Mouse (Mus musculus): Measurements from ENCODE around the gene Rnase12. TPM values are rescaled to one million over a fixed set of nuclear protein-coding genes. Genes with fewer than 3 reads are reported as not detected.
"Not testable (repeated sequence)": the region's sequence is repeated elsewhere in the genome, so short reads cannot be mapped to it uniquely, and the experiment has no call there.

Gene Rnase12
- total RNA-seq, 4 experiments from 2014 or later = not detected

DNA sequence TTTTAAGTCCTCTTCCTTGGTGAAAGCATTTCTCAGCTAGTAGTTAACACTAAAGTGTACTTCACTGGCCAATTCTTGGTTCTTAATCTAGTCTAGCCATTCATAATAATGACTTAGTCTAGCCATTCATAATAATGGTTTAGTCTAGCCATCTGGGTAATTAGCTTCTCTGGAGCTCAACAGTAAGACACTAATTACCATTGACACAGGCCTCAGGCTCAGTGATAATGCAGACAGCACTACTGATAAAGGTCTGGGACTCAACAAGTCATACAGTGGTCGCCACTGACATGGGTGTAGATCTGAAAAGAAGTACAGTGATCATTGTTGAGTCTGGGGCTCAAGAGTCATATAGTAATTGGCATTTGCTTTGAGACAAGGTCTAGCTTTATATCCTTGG is 32.6 kb downstream of the Rnase12 start:
- DNase-seq (ENCODE audit: low spot score in 2 of 2) = no peak

- DNase-seq (ENCODE audit: low spot score in 2 of 2) = no peak
Measured at GRCm38 (mm10) chr14:51023457-51023856, 34.0 kb downstream of the Rnase12 start.

DNA sequence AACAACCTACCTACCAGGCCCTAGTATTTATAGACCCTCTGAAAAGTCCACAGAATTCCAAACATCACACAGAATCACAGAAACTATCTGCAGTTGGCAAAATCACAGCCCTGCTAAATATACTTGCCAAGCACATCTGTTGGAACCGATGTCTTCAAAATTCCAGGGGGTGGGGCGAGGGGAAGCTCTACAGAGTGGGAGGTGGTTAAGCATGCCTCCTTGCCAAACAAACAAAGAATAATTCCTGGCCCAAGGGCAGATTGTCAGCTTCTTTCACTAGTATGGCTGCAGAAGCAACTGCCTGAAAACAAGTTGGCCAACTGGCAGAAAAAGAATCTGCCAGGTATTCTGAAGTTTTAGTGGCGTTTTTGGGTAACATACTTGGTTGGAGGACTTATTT is 40.2 kb downstream of the Rnase12 start:
- DNase-seq (ENCODE audit: low spot score in 2 of 2) = peak in 1 of 2 experiments; percentile 9

- DNase-seq (ENCODE audit: low spot score in 2 of 2) = no peak
Measured at GRCm38 (mm10) chr14:51015780-51016179, 41.7 kb downstream of the Rnase12 start.

DNA sequence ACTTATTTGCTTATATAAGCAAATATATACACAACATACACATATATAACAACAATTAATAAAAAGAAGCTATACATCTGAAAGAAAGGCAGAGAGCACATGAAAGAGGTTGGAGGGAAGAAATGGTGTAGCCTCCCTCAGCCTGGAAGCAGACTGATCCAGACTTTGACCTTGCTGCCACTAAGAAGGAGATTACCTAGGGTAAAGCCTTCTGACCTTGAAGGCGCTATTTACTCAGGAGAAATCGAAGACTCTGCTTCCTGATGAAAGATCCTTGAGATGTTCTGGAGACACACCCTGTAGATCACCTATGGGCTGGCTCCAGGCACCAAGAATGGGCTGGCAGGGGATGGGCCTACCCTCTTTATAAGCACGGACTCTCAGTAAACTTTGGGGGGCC is 42.7 kb downstream of the Rnase12 start:
- DNase-seq (ENCODE audit: low spot score in 2 of 2) = not testable (repeated sequence)

- DNase-seq (ENCODE audit: low spot score in 2 of 2) = no peak
Measured at GRCm38 (mm10) chr14:51009572-51009971, 47.9 kb downstream of the Rnase12 start.

- no peak for DNase-seq (ENCODE audit: low spot score in 2 of 2)
Measured at GRCm38 (mm10) chr14:51008781-51009180, 48.7 kb downstream of the Rnase12 start.

DNA sequence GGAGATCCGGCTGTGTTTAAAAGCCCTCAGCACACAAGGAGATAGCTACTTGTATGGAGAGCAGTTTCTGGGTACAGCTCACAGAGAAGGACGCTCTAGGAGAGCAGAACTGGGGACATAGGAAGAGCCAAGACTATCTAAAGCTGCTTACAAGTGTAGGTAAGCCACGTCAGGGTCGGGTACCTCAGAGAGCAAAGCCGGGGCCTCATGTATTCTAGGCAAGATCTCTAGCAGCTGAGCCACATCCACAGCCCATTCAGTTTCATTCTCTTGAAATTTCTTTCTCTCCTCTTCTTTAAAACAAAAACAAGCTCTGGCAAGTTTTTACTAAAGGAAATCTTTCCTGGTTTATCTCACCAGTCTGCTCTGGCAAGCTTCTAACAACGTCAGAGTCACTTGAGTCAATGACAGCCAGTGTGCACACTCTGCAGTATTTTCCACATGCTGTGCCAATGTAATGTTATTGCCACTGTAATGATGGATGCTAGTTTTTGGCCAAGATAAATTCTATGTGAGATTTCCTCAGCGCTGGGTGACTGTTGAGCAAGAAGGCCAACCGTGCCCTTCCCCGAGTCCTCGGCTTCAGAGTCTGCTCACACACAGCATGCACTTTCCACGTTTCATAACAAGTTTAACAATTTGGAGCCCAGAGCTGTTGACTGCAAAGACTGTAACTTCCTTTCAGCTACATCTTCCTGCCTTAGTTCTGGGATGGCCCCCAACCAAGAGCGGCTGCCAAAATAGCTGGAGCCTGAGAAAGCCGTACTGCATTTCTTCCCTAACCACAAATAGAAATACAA is 49.3 kb downstream of the Rnase12 start:
- DNase-seq (ENCODE audit: low spot score in 2 of 2) = peak; percentile 30 to 57

DNA sequence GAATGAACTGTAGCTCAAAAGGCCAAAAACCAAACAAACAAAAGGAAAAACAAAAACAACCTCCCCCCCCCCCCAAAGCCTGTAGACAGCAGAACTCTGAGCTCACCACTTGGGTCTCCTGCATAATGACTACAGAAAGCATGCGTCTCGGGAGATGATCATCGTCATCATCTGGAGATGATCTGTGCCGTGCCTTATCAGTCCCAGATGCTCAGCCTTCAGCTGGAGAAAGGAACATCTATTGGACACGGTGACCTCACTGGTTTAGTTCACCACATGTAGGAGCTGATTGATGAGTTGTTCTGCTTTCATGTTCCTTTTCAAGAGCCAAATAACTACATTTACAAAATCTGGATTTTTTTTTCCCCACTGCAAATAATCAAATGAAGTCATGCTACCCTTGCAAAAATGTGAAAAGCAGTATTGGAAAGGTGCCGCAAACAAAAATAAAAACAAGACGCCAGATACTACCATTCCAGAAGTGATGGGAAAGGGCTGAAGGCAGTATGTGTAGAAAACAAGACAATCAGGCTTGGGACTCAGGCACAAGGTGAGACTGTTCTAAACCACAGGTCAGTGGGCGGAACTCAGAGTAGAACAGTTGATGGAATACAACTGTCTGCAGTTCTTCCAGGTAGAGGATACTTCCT is 50.2 kb downstream of the Rnase12 start, which contains the start of gene Rnase10:
Rnase10 (plus strand) TSS at position 600 of the 650 bp plus-strand sequence.
- DNase-seq (ENCODE audit: low spot score in 2 of 2) = no peak

Other genes starting within 250 kb of the Rnase12 start
- not detected for gene Ccnb1ip1, start 249.9 kb downstream of the Rnase12 start, total RNA-seq (2022)
- gene Parp2, start 249.8 kb downstream of the Rnase12 start, total RNA-seq (2022) = 10 to 100 TPM in 1 of 4 experiments, 1 to 10 TPM in 3; 7.9 to 10.2 (median 8.3) TPM
- 1 to 10 TPM; 7.2 to 9.4 (median 8.4) TPM for gene Tep1, start 187.1 kb downstream of the Rnase12 start, total RNA-seq (2022)
- 10 to 100 TPM; 73.7 to 90.4 (median 77.6) TPM for gene Klhl33, start 160.2 kb downstream of the Rnase12 start, total RNA-seq (2022)
- gene Osgep, start 132.8 kb downstream of the Rnase12 start, total RNA-seq (2022) = 10 to 100 TPM; 42.4 to 63.1 (median 48.7) TPM
- 10 to 100 TPM; 30.8 to 35.9 (median 33.3) TPM for gene Apex1, start 132.7 kb downstream of the Rnase12 start, total RNA-seq (2022)
- gene Pip4p1, start 126.8 kb downstream of the Rnase12 start, total RNA-seq (2022) = 10 to 100 TPM; 12.4 to 19.8 (median 18.4) TPM
- 1 to 10 TPM; 2.2 to 4.4 (median 3.2) TPM for gene Pnp, start 126.6 kb downstream of the Rnase12 start, total RNA-seq (2022)
- 1 to 10 TPM; 2.1 to 5.2 (median 3.3) TPM for gene Gm49342, start 113.1 kb downstream of the Rnase12 start, total RNA-seq (2022)
- under 1 TPM in 3 of 4 experiments, not detected in 1; 0.29 to 0.64 (median 0.52) TPM for gene Pnp2, start 101.7 kb downstream of the Rnase12 start, total RNA-seq (2022)
- gene Rnase10, start 49.9 kb downstream of the Rnase12 start, total RNA-seq (2022) = not detected
- not detected for gene Rnase9, start 15.8 kb downstream of the Rnase12 start, total RNA-seq (2022)
- not detected for gene Rnase11, start 7.5 kb downstream of the Rnase12 start, total RNA-seq (2022)
- gene Olfr750, start 16.8 kb upstream of the Rnase12 start, total RNA-seq (2022) = not detected
- gene Rnase4, start 33.4 kb upstream of the Rnase12 start, total RNA-seq (2022) = 10 to 100 TPM; 17.3 to 32.3 (median 23.6) TPM
- gene Ang, start 33.5 kb upstream of the Rnase12 start, total RNA-seq (2022) = 1 to 10 TPM; 1.2 to 3.0 (median 1.6) TPM
- gene Eddm3b, start 56.8 kb upstream of the Rnase12 start, total RNA-seq (2022) = not detected
- not detected for gene Rnase6, start 66.2 kb upstream of the Rnase12 start, total RNA-seq (2022)
- not detected for gene Rnase1, start 89.1 kb upstream of the Rnase12 start, total RNA-seq (2022)
- gene Rnase2b, start 104.6 kb upstream of the Rnase12 start, total RNA-seq (2022) = not detected
- not detected for gene Ang2, start 141.5 kb upstream of the Rnase12 start, total RNA-seq (2022)
- not detected for gene Ear14, start 145.7 kb upstream of the Rnase12 start, total RNA-seq (2022)
- gene Rnase2a, start 198.5 kb upstream of the Rnase12 start, total RNA-seq (2022) = 1 to 10 TPM in 2 of 4 experiments, under 1 TPM in 2; 0.48 to 5.7 (median 2.8) TPM